Mouse (Mus musculus) thymus, adult 2 months (tissue): Measurements from ENCODE around the gene Arhgap5.

ENCODE experiments used
- CTCF ChIP-seq: fragments of 200-500 bp; IDR thresholded peaks from 2 replicates; pipeline ENCODE4 v1.5.1; 2012; ENCODE audit warnings: mild to moderate bottlenecking, control low read depth, low read length, moderate library complexity, borderline replicate concordance; ENCODE audit not compliant: control insufficient read depth, poor library complexity, insufficient read depth; ENCODE audit errors: extremely low read depth
- POLR2A ChIP-seq: fragments of 200-500 bp; IDR thresholded peaks from 2 replicates; pipeline ENCODE4 v1.6.1; 2012; ENCODE audit warnings: mild to moderate bottlenecking, low read length, control low read depth, moderate library complexity; ENCODE audit not compliant: control insufficient read depth, poor library complexity, insufficient read depth; ENCODE audit errors: extremely low read depth

DNA sequence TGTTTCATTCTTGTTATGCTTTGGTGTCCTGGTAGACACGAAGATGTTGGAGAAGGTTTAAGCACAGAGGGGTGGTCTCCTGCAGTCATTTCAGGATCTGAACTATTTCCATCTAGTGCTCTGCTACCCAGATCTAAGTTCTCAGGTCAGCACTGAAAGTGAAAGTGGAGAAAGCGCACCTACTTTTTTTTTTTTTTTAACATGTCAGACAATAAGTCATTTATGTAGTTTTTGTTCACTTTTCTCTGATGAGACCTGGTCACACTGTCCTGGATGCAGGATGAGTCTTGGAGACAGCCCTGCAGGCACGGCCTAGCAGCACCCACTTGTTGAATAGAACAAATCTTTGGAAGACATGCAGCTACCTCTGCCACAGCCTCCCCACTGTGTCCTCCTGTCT lies 111.9 kb downstream of the Arhgap5 start:
- TF ChIP-seq CTCF (no peak), POLR2A (no peak)
